ENCODE assay signal across 8 mouse cellular contexts in the genomic region with DNA sequence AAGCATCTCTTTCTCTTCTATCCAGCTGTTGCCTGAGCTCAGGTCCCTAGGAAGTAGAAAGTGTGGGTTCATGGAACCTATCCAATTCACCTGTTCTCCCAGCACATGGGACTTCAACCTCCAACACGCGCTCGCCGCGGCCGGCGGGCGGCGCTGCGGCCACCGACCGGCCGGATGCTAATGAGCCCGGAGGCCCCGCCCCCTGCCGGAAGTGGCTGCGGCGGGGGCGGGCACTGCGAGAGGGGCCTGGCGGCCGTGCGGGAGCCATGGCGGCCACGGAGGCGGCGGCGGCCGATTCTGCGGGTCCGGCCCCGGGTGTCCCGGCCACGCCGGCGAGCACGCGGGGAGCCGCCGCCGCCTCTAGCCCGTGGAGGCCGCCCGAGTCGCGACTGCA. TPM values are rescaled to one million over a fixed set of nuclear protein-coding genes. Genes with fewer than 3 reads are reported as not detected.
A peak's percentile ranks its signal among the peaks of the same experiment; 100 is the strongest.
DNase-seq lines count a peak whose midpoint lies in the region; ATAC-seq lines count a peak whose summit lies in the region.

A gene (plus strand): TSS at position 233 of the 394 bp plus-strand sequence.

- H3K4me2 ChIP-seq in hindbrain, embryonic 12.5 days (replicated peaks) = peak within 1 kb of the TSS; percentile 92

- peak within 1 kb of the TSS; percentile 55 for H3K27ac ChIP-seq in hindbrain, embryonic 12.5 days

- H3K27me3 ChIP-seq in hindbrain, embryonic 12.5 days = no peaks in the 10 kb centered on the region

- H3K9me3 ChIP-seq in hindbrain, embryonic 12.5 days (replicated peaks) = no peaks in the 10 kb centered on the region

- H3K36me3 ChIP-seq in hindbrain, embryonic 12.5 days = no peaks in the 10 kb centered on the region

- peak; percentile 69 for DNase-seq in T-cell, adult 2 months (ENCODE audit: low spot score)
- peak; percentile 94 to 95 for DNase-seq in cerebellum, postnatal 14 days
- DNase-seq in frontal cortex, postnatal 14 days (ENCODE audit: low spot score in 2 of 2) = peak; percentile 59 to 77
- DNase-seq in layer of hippocampus, postnatal 25 days (ENCODE audit: extremely low spot score in 1 of 2, low spot score in 1 of 2) = peak; percentile 72 to 76
- DNase-seq in lung, postnatal 25 days (ENCODE audit: low spot score) = peak; percentile 87
- DNase-seq in retina, embryonic 14.5 days (ENCODE audit: low spot score) = peak; percentile 93
- peak; percentile 83 for DNase-seq in thymus, postnatal 36 days

- under 1% methylated on average over 45 of the region's 46 CpGs for WGBS in hindbrain, embryonic 12.5 days

- ATAC-seq in hindbrain, embryonic 12.5 days (ENCODE audit: low FRiP score) = peak; percentile 91

- peak within 1 kb of the TSS; percentile 99 for H3K4me3 ChIP-seq in hindbrain, embryonic 12.5 days

- H3K9ac ChIP-seq in hindbrain, embryonic 12.5 days = peak within 1 kb of the TSS; percentile 96

- peaks cover 14% of the 10 kb centered on the region for H3K4me1 ChIP-seq in hindbrain, embryonic 12.5 days

RNA-seq across cellular contexts. Expression of the gene that starts here (rescaled TPM):
- polyA plus RNA-seq in hindbrain, embryonic 12.5 days (2016; fragmentation: Nextera tagmentation; extraction: Ambion mirVana) = 20.8 and 21.4 TPM in 2 replicates
- total RNA-seq in layer of hippocampus, postnatal 25 days (2021) = 10 to 100 TPM; 37.0 to 42.9 TPM

Comparison
In these comparisons a context has a peak if more than half of its experiments do, and no peak if none do; other contexts are left out.
1. Peak in every context shown above with its lines: DNase-seq, ATAC-seq, H3K4me3 ChIP-seq and H3K27ac ChIP-seq.